Mouse (Mus musculus): Measurements from ENCODE around the gene Usp16.
"Not testable (repeated sequence)": the region's sequence is repeated elsewhere in the genome, so short reads cannot be mapped to it uniquely, and the experiment has no call there.

Gene Usp16

DNA sequence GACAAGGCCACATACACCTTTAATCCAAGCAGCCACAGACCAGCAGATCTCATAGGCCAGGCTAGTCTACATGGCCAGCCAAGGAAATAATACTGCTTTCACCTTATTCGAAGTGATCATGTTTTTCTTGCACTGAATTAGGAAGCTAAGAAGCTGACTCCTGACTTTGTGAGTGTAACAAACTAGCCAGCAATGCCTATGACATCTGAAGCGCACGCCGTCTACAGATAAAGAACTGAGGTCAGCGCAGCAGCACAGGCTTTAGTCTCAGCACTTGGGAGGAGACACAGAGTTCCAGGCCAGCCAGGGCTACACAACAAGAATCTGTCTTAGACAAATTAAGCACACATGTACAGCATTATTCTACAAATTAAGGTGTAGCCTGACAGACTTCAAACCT, 32.2 kb downstream of the Usp16 start:
- no peak for DNase-seq (ENCODE audit: low spot score)

DNA sequence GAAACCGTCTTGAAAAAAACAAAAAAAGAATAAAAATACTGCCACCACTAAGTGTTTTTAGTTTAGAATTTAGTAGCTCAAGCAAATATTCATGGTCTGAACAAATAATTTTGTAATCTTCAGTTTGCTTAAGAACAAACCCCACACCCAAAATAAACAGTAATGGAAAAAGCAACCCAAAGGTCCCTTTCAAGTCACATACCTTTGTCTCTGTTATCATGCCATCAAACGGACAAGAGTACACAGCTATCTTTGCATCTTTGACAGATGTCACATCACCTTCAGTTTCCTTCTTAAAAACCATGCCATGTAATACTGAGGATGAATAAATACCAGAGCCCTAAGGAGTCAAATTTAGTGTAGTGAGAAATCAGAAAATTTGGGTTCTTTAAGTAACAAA, 34.1 kb downstream of the Usp16 start:
- DNase-seq (ENCODE audit: low spot score) = no peak

DNA sequence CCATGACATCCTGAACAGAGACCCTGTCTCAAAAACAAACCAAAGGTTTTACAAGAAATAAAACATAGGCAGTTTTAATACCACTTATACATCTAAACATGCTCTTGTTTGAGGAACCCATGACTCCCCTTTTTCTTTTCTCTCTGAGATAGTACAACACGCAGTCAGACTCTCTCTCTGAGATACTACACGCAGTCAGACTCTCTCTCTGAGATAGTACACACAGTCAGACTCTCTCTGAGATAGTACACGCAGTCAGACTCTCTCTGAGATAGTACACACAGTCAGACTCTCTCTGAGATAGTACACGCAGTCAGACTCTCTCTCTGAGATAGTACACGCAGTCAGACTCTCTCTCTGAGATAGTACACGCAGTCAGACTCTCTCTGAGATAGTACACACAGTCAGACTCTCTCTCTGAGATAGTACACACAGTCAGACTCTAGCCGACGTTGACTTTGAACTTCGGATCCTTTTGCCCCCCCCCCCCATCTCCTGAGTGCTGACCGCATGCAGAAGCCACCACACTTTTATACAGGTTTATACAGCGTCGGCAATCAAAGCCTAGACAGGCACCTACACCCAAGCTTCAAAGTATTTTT, 37.8 kb downstream of the Usp16 start:
- not testable (repeated sequence) for DNase-seq (ENCODE audit: low spot score)

DNA sequence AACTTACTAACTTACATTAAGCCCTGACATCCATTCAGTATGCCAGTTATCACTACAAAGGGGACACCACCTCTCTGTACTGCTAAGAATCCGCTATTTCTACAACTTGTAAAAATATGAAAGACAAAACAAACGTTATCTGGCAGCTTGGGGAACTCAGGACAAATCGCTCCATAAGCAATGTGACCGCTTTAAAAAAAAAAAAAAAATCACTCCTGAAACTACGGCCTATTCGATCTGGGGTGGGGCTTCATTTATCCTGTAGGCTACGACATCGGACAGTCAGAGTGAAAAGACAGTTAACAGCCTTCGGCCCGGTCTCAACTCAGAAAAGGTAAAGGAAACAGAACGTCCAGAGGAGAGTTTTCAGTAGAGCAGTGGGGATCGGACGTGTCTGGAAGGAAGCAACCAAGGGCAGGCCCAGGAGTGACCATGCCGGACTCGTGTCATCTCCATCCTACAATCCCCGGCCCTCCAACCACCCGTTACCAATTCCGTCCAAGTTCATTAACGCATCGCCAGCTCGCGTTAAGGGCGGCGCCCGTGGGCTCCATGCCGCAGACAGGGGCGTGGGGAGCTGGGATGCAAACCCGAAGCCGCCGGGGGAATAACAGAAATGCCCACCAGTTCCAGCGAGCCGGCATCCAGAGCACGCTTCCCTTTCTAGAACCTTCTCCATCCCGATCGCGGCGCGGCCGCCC, 40.6 kb downstream of the Usp16 start:
- DNase-seq (ENCODE audit: low spot score) = no peak

DNA sequence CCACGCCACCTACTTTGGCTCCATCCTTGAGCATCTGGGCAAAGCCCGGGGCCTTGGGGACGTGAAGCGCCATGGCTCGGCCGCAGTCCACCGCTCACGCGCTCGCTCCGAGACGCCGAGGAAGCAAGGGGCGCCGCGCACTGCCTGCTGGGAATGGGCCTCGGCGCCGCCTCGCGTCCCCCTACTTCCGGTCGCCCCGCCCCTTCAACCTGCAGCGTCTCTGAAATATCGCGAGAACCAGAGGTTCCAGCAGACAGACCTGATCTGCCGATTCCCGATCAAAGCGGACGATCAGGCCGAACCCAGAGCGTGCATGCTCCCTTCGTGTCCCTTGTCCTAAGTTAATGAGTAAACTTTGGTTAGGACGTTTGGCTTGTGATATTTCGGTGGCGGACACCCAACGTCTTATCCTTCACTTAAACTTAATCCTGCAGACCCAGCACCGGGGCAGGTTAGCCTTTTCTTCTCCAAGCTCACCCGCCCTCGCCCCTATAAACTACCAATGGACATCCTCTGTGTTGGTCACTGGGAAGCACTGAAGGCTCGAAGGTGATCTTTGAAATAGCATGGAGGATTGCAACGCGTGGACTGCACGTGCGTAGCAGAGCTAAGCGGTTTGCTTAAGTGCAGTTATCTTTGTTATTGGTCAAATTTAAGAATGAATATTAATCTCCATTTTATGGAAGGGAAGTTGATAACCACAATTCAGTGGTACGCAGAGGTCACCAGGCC, 41.4 kb downstream of the Usp16 start, which contains the start of gene Cct8:
Gene Cct8 (minus strand): TSS at position 158 of the 732 bp plus-strand sequence.
- DNase-seq (ENCODE audit: low spot score) = peak; percentile 96

DNA sequence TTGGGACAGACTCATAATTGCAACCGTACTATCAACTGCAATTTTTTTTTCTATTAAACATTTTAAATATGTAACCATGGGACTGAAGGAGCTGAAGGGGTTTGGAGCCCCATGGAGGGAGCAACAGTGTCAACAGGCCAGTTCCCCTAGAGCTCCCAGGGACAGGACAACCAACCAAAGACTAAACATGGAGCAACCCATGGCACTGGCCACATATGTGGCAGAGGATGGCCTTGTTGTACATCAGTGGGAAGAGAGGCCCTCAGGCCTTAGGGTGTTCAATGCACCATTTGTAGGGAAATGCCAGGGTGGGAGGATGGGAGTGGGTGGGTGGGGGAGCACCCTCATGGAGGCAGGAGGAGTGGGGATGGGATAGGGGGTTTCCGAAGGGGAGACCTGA, 42.2 kb downstream of the Usp16 start:
- no peak for DNase-seq (ENCODE audit: low spot score)

DNA sequence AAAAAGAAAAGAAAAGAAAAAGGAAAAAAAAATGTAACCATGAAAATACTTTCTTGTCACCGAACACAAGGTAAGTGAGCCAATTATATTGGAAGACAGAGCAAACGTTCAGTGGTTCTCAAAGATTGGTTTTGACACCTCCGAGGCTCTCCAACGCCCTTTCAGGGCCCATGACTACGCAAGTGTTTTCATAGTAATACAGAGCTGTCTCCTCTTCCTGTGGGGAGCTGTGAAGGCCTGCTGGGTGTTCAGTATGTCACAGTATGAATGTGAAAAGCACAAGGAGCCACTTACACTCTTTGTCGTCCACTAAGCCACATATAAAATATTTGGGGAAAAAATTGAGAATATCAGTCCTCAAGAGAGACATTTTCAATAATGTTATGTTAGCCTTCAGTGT, 42.7 kb downstream of the Usp16 start:
- DNase-seq (ENCODE audit: low spot score) = no peak

DNA sequence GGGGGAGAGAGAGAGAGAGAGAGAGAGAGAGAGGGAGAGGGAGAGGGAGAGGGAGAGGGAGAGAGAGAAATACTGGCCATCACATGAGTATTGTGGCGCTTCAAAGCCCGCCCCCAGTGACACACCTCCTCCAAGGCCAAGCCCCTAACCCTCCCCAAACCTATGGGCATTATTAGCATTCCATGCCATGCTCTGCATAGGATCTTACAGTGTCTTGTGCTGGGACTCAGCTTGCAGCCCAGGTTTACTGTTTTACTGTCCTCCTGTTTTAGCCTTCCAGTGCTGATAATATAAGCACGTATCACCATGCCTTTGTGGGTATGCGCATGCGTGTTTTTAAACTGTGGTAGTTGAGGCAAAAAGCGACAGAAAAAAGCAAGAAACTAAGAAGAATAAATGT, 45.1 kb downstream of the Usp16 start:
- no peak for DNase-seq (ENCODE audit: low spot score)

DNA sequence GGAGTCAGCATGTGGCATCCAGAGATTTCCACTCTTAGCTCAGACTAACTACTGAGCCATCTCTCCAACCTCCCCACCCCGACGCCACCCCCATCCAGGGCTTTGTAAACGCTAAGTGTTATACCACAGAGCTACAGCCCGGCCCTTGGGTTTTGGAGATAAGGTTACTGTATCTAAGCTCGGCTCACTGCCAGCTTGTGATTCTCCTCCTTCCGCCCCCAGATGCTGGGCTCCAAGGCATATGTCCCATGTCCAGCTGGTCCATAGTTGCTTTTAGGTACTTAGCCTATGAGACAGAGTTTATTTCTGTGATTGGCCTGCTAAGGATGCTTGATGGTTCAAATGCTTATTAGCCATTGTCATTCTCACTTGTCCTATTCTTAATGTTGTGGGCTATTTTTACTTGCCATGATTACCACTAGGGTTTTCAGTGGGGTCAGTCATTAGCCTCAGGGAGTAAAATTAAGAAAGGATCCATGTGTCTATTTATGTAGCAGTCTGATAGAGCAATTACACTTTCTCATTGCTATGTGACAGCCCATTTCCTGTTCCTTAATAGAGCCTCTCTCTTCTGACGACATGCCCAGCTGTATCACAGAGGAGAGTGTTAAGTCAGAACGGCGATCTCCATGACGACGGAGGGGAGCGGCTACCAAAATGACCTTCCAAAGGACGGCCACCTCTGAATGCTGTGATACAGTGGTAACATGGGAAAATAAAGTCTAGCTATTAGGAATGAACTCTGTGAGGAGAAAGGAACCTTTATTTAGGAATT, 47.0 kb downstream of the Usp16 start:
- DNase-seq (ENCODE audit: low spot score) = no peak

DNA sequence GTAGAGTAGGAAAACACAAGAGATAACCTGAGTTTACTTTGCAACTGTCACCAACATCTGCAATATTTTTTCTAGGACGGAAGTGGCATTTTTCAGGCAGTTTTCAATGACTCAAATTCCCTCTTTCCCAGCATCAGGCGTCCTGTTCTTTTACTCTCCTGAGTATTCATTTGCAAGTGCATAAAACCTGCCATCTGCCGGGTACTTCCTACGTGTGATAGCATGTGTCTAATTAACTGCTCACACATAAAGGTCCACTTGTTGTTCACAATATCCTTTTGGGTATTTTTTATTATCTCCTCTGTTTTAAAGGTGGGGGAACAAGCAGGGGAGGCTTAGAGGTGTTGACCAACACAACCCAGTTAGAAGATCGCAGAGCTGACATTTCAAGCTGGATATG, 57.2 kb downstream of the Usp16 start:
- no peak for DNase-seq (ENCODE audit: low spot score)

DNA sequence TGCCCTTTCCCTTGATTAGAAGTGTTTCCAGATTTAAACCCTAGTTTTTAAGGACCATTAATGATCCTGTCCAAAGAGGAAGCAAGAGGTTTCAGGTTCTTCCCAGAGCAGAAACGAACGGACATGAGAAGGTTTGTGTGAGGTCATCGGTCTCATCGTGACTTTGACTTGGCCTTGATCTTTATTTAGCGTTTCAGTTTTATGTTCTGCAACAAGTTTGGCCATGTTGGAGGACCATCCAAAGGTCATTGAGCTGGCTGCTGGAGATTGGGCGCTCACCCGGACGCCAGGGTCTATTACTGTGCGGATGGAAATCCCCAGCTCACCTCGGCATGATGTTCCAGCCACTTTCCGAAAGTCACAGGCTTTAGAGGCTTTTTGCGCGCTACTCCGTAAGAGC, 57.8 kb downstream of the Usp16 start:
- no peak for DNase-seq (ENCODE audit: low spot score)

DNA sequence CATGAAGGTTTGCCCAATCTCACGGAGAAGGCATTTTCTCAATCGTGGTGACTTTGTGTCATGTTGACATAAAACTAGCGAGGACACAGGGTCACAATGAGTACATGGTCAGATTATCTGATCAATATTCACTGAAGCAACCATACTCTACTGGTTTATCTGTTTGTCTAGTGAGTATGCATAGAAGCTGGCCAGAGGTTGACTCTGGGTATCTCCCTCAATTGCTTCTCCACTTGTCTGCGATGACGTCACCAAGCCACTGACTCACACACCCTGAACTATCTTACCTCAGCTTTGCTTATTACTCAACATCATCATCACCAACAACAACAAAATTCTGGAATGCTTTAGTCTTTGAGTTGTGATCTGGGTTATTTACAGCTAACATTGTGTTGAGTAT, 69.7 kb downstream of the Usp16 start:
- DNase-seq (ENCODE audit: low spot score) = no peak

DNA sequence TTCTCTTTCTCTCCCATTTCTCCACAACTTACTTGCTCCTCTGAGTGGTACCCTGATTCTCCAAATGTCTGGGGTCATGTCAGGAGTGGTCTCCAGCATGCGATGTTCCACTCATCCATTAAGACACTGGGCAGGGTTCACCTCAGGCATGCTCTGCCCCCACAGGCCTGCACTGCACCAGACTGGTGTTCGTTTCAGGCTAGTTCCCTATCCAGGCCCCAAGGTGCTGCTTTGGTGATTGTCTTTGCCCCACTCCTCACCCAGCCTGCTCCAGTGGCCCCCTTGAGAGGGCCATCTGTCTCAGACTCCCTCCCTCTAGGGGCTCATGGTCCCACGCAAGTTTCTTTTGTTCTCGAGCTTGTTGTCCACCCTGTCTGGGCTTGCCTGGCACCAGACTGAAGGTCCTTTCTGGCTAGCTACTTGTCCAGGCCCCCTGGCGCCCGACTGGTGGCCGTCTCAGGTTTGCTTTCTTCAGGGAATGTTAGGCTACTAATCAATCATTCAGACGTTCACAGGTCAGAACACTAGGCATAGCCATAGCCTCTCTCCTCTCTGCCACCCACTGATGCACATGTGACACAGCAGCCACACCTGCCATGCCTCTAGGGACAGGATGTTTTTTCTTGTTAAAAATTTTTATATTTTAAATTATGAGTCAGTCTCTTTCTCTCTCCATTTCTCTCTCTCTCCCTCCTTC, 73.2 kb downstream of the Usp16 start:
- no peak for DNase-seq (ENCODE audit: low spot score)

DNA sequence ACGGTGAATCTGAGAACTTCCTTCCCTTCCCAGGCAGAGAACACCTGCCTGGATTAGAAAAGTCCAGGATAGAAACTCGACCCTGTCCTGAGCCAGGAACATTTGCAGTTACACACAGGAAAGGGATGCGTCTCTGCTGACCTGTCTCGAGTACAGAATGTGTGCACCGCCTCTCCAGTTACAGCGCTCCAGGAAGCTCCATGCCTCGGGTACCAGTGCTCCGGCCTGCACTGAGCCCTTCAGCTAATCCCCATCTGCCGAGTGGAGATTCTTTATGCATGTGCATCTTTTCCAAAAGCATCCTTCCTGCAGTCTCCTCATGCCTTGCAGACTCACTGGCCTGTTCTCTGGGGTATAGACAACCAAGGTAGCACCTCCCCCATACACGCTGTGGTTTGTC, 74.3 kb downstream of the Usp16 start:
- no peak for DNase-seq (ENCODE audit: low spot score)
